Mouse (Mus musculus) testis, adult 2 months (tissue): Measurements from ENCODE around the gene Emid1.

Experiments
- CTCF ChIP-seq: fragments of 200-500 bp; IDR thresholded peaks from 2 replicates; pipeline ENCODE4 v1.5.1; 2012; ENCODE audit warnings: low read depth, mild to moderate bottlenecking, inconsistent platforms, low read length, moderate library complexity; ENCODE audit not compliant: control insufficient read depth, insufficient read depth, insufficient replicate concordance
- POLR2A ChIP-seq: fragments of 200-500 bp; IDR thresholded peaks from 2 replicates; pipeline ENCODE4 v1.6.1; 2012; ENCODE audit warnings: low read depth, mild to moderate bottlenecking, inconsistent platforms, low read length, moderate library complexity; ENCODE audit not compliant: control insufficient read depth

DNA sequence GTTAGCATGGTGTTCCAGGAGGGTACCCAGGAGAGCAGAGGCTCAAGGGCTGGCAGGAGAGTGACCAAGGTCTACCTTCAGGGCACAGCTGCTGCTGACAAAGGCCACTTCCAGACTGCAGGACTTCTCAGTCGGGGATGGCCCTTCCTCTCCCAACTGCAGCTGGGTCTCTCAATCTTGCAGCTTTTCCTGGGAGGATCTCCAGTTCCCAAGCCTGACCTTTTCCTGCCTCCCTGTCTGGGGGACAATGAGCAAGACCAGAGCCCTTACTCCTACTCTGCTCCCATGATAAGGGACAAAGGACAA, 41.5 kb upstream of the Emid1 start:
- TF ChIP-seq CTCF (no peak), POLR2A (no peak)
